Mouse (Mus musculus) ovary, postnatal 14 days (tissue): Measurements from ENCODE around the gene Cnnm3.

ENCODE experiments used
- DNase-seq: peaks from one replicate; pipeline ENCODE4 v3.0.0; 2022; ENCODE audit warnings: low spot score

The Cnnm3 gene

GRCm38 (mm10) chr1:36511289-36512021 is at the start of gene Cnnm3:
TSS of gene Cnnm3 (plus strand) at chr1:36511867.
- peak; percentile 100 for DNase-seq

DNA sequence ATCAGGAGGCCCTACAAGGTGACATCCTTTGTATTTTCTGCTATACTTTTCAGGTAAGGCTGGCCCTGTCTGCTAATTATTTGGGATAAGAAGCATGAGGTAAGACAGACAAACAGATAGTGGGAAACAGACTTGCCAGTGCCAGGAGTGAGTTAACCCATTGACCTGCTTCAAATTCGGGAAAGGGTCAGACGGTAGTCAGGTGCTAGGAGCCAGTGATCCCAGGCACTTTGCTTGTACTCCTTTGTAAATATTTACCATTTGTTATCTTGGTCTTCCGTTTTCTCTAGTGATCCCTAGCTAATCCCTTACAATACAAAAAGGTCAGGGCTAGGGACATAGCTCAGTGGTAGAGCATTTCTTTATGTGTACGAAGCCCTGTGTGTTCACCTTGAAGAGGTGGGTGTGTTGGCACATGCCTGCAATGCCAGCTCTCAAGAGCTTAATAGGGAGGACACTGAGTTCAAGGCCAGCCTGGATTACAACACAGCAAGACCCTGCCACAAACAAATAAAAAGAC is 46.0 kb upstream of the Cnnm3 start:
- DNase-seq, result no peak

GRCm38 (mm10) chr1:36467446-36467845 is 44.2 kb upstream of the Cnnm3 start:
- no peak for DNase-seq

DNA sequence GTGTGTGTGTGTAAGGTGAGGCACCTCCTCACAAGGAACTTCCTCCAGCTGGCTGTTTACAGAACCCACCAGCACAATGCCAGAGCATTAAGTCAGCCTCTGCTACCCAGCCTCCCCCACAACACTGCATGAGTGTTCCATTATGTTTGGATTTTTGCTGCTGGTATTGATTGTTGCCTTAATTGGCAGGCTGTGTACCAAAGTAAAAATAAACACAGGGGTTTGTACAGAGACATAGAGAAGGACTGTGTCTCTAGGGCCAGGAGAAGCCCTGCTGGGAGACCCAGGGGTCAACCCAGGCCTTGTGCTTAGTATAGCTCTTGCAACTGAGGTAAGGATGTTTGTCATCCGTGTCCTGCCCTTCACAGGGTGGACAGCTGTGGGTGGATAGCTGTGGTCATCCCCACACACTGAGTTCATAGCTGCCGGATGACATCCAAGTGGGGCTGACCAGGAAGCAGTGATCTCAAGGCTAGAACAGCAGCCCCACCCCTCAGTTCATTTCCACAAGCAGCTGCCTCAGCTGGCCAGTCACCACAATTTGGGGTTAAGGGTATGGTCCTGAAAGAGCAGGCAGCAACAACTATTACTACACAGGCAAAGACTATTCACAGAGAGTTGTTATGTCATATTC is 41.7 kb upstream of the Cnnm3 start:
- DNase-seq, result no peak

GRCm38 (mm10) chr1:36471181-36472105 is 40.2 kb upstream of the Cnnm3 start, which contains the start of gene Cnnm4:
TSS of gene Cnnm4 (plus strand) at chr1:36471620.
- DNase-seq, result peak; percentile 62

- DNase-seq, result no peak
Measured at GRCm38 (mm10) chr1:36472106-36472440, 39.6 kb upstream of the Cnnm3 start.

DNA sequence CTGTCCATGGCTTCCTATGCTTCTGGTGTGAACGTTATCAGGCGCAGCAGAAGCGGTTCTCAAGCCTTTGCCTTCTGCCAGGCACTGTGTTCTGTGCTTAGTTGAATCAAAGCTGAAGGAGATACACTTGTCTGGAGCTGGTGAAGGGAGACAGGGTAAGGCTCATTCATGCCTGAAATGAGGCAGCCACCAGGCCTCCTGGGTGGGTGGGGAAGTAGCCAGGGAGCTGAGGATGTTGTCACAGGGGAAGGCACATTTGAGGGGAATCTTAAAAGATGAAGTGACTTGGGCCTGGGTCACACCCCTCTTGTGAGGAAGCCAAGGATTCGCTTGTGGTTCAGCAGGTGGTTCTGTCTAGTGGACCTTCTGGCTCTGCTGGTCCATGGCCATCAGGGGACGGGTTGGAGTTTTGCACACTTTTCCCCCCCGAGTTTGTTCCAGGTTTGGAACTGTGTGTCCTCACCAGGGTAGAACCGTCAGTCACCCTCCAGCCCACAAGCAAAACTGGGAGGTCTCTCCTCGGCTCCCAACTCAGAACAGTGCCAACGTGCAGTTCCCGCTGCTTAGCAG is 38.4 kb upstream of the Cnnm3 start:
- DNase-seq, result no peak

GRCm38 (mm10) chr1:36474646-36475045 is 37.0 kb upstream of the Cnnm3 start:
- no peak for DNase-seq

DNA sequence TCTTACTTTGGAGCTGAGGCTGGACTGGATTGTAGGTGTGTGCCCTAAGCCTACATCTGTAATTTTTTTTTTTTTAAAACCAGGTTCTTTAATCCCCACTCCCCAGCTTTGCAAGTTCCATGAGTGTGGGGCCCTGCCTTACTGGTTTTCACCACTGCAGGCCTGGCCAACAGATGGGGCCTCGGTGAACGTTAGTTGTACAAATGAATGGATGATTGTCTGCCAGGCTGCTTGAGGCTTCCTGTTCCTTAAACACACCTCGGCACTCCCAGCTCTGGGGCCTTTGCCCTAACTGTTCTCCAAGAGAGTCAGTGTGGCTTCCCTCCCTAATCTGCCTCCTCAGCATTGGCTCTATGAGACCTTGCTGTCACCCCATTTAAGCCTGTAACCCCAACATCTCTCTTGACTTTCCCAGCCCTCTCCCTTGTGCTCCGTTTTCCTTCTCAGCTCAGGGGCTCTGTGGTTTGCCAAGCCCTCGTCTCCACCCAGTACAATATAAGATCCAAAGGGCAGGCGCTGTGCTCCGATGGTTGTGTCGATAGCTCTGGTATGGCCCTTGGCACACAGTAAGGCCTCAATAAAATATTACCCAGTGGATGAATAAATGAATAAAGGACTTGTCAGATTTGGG is 36.1 kb upstream of the Cnnm3 start:
- DNase-seq, result no peak

GRCm38 (mm10) chr1:36476426-36476825 is 35.2 kb upstream of the Cnnm3 start:
- DNase-seq, result no peak

- no peak for DNase-seq
Measured at GRCm38 (mm10) chr1:36478343-36478795, 33.3 kb upstream of the Cnnm3 start.

DNA sequence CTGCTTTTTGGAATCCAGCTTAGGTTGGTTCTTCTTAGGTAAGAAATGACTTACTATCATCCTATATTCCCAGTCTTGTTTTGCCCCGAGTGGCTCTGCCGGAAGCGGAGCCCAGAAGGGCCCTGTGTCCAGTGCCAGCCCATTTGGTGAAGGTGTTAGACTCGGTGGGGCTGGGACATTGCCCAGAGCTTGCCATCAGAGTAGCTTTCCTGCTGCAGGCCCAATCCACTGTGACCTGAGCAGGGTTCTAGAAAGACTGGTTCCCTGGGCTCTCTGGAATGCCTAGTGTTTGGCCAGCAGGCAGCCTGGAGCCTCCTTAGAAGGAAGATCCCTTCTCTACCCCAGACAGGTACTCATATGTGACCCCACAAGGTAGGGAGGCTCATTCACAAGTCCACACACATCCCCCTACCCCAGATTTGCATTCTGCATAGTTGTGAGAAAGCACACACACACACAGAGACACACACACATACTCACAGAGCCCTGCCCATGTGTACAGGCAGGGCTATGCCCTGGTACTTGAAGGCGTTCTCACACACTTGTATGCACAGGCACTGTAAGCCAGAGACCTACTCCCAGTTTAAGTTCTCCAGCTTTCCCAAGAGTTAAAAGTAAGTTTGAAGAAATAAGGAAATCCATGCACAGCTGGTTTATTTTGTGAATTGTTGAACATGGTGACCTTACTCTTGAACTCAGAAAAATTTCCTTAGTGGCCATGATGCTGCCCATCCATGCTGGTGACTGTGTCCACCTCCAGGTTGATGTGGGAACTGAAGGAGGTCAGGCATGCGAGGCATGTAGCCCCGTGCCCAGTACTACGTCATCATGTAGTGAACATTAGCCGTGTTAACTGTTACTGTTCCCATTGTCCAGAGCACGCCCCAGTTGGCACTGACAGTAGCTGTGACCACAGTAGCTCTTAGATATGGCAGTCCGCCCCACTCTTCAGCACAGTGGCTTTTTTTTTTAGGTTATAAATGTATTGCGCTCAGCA is 31.5 kb upstream of the Cnnm3 start:
- DNase-seq, result no peak

DNA sequence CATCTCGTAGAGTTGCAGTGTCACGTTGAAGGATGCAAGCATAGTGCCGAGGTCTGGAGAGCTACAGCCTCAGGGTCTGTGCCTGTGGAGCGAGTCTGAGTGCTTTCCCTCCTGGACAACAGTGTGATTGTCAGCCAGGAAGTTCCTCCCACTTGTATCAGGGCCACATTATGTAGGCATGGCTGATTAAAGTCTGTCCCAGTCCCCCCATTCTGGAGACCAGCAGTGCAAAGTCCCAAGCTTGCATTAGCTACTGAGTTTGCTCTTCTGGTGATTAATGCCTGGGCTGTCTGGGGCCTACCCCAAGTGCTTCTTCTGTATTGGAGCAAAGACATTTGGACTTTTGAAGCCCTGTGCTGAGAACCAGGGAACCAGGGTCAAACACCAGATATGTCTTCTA is 27.8 kb upstream of the Cnnm3 start:
- no peak for DNase-seq

DNA sequence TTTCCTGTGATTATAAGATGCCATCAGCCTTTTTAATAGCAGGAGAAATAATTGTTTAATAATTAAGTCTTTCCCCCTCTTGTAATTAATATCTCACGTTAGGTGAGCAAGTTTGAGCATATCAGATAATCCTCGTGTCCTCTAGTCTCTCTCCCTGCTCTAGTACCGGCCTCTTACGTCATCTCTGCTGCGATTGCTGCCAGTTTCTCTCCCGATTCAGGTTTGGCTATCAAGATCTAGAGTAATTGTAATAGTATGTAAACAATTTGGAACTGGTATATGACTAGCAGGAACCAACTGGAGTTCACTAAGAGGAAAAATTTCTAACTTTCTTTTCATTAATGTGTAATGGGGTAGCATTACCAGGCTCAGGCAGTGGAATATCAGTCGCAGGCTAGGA is 26.6 kb upstream of the Cnnm3 start:
- no peak for DNase-seq

GRCm38 (mm10) chr1:36487111-36487510 is 24.6 kb upstream of the Cnnm3 start:
- DNase-seq, result no peak

- no peak for DNase-seq
Measured at GRCm38 (mm10) chr1:36489661-36490060, 22.0 kb upstream of the Cnnm3 start.

DNA sequence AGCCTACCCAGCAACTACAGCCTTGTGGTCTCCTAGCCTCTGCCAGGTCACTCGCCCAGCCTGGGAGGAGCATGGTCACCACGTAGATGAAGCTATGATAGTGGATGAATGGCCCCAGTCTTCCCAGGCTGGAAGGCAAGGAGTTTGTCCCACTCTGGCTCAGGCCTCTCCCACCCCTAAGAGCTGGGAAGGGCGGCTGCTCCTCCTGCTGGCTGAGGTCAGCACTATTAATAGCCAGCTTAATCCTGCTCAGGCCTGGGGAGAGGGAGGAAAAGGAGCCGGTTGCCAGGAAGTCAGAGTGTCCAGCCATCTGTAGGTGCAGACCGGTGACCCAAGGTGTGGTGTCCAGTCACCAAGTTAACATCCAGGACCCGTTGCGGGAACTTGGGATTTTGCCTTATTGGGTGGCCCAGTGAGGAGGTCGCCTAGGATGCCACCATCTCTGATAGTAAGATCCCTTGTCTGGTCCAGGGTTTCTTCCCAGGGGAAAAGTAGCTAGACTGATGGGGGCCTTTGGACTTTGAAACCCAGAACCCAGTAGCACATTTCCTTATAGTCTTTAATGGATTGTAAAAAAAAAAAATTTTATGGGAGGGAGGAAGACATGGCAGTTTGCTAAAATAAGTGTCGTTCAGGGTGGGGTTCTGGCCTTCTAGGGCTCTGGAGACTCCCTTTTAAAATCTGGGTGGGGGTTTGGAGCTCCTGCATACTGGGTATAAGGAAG is 19.1 kb upstream of the Cnnm3 start:
- DNase-seq, result peak; percentile 38

GRCm38 (mm10) chr1:36493299-36493698 is 18.4 kb upstream of the Cnnm3 start:
- DNase-seq, result no peak

DNA sequence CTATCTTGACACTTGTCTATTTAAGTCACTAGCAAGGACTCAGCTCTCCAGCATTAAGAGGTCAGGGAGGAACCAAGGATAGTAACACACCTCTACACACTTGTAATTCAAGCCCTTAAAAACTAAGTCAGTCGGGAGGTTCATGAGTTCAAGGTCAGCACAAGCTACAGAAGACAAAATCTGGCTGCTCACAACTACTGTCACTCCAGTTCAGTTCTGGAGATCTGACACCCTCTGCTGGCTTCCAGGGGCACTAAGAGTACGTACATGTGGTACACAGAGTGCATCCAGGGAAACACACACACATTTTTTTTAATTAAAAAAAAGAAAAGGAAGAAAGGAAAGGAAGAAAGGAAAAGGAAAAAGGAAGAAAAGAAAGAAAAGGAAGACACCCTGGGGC is 14.9 kb upstream of the Cnnm3 start:
- no peak for DNase-seq

- DNase-seq, result no peak
Measured at GRCm38 (mm10) chr1:36497312-36497711, 14.4 kb upstream of the Cnnm3 start.
